Mouse (Mus musculus) layer of hippocampus, postnatal 10 days (tissue): ENCODE data around the gene Rgp1. TPM values are rescaled to one million over a fixed set of nuclear protein-coding genes. Genes with fewer than 3 reads are reported as not detected.

Experiments
- DNase-seq, 2 experiments: peaks; one replicate each; pipeline ENCODE4 v3.0.0; 2021; ENCODE audit warnings: low spot score in 2 of 2
- microRNA-seq, 2 experiments: library from miRNA; unstranded; fragments of <30 nt; microRNA quantifications; one replicate each; pipeline ENCODE4 v1.2.0; 2021
- total RNA-seq, 2 experiments: library from RNA; stranded (reverse); gene quantifications; 2 replicates each; pipeline ENCODE4 v1.2.3; 2021

Gene Rgp1
- total RNA-seq, 2 experiments from 2014 or later, result 46.2 to 53.6 TPM

- DNase-seq, result no peak
Measured at GRCm38 (mm10) chr4:43633736-43634135, 55.2 kb downstream of the Rgp1 start.

DNA sequence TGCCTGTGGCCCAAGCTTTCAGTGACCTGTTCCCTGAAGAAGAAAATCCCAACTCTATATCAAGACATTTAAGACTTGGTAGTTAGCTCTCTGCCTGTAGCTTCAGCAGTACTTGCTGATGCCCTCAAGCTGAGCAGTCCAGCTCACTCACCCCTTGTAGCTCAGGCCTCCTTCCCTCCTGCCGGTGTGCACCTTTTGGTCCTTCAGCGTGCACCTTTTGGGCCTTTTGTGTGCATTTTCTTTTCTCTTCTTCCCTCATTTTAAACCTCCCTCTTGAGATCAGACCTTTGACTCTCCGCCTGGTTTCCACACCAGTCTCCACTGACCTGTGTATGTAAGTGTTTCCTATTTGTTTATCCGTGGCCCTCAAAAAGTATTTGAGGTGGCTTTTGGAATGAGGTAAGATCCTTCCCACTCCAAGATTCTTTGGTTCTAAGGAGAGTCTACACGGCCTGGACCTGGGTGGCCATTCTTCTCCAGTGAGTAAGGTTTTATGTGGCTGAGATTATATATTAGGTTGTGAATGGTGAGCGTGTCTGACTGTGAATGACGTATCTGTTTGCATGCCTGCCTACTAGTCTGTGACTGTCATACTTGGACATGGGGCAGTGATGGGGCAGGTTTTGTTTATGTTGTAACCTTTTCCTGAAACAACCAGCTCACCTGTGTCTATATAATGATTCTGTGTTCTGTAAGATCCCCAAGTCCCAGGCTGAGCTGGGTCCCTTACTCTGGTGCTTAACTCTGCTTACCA is 56.3 kb downstream of the Rgp1 start:
- DNase-seq, result no peak

GRCm38 (mm10) chr4:43636751-43637150 is 58.2 kb downstream of the Rgp1 start:
- no peak for DNase-seq

Small RNA genes within 50 kb of the gene (microRNA-seq; reads per million reads assigned to microRNA genes)
- 0.45 to 0.59 reads per million in 2 experiments for gene Gm25262

Other genes with a start within 250 kb of the Rgp1 start
- 100 to 1,000 TPM; 126 to 129 TPM for gene Rusc2, start 196.7 kb upstream of the Rgp1 start, total RNA-seq
- gene Fam166b, start 149.6 kb upstream of the Rgp1 start, total RNA-seq, result 1 to 10 TPM in 1 of 2 experiments, under 1 TPM in 1; 0.98 to 2.6 TPM
- 10 to 100 TPM; 70.3 to 72.1 TPM for gene Tesk1, start 136.8 kb upstream of the Rgp1 start, total RNA-seq
- not detected for gene Cd72, start 124.1 kb upstream of the Rgp1 start, total RNA-seq
- gene Sit1, start 95.0 kb upstream of the Rgp1 start, total RNA-seq, result not detected
- gene Ccdc107, start 85.8 kb upstream of the Rgp1 start, total RNA-seq, result 10 to 100 TPM; 30.2 to 35.7 TPM
- 1 to 10 TPM; 1.2 to 1.8 TPM for gene Arhgef39, start 79.0 kb upstream of the Rgp1 start, total RNA-seq
- gene Car9, start 71.7 kb upstream of the Rgp1 start, total RNA-seq, result 1 to 10 TPM in 1 of 2 experiments, under 1 TPM in 1; 0.54 to 1.7 TPM
- gene Tpm2, start 55.0 kb upstream of the Rgp1 start, total RNA-seq, result 1 to 10 TPM; 5.0 to 7.4 TPM
- gene Creb3, start 16.4 kb upstream of the Rgp1 start, total RNA-seq, result 10 to 100 TPM; 65.9 to 75.4 TPM
- gene Tln1, start 16.0 kb upstream of the Rgp1 start, total RNA-seq, result 10 to 100 TPM; 54.4 to 69.7 TPM
- gene Gba2, start 158 bp downstream of the Rgp1 start, total RNA-seq, result 10 to 100 TPM; 56.8 to 57.7 TPM
- not detected for gene Msmp, start 5.8 kb downstream of the Rgp1 start, total RNA-seq
- 10 to 100 TPM; 47.8 to 49.0 TPM for gene Npr2, start 53.2 kb downstream of the Rgp1 start, total RNA-seq
- 1 to 10 TPM; 2.1 to 2.3 TPM for gene Spag8, start 74.9 kb downstream of the Rgp1 start, total RNA-seq
- 10 to 100 TPM; 30.9 to 34.0 TPM for gene Hint2, start 77.8 kb downstream of the Rgp1 start, total RNA-seq
- gene Tmem8b, start 90.3 kb downstream of the Rgp1 start, total RNA-seq, result 10 to 100 TPM; 49.4 to 50.5 TPM
- 1 to 10 TPM in 1 of 2 experiments, under 1 TPM in 1; 0.53 to 1.0 TPM for gene Fam221b, start 90.4 kb downstream of the Rgp1 start, total RNA-seq
- gene Olfr70, start 122.1 kb downstream of the Rgp1 start, total RNA-seq, result not detected
- gene Olfr71, start 131.5 kb downstream of the Rgp1 start, total RNA-seq, result not detected
- gene Hrct1, start 148.5 kb downstream of the Rgp1 start, total RNA-seq, result under 1 TPM; 0.45 to 0.48 TPM
- under 1 TPM; 0.39 to 0.40 TPM for gene Spaar, start 151.3 kb downstream of the Rgp1 start, total RNA-seq
- not detected for gene Olfr159, start 192.3 kb downstream of the Rgp1 start, total RNA-seq
- gene Olfr156, start 245.2 kb downstream of the Rgp1 start, total RNA-seq, result not detected